Mouse (Mus musculus): Measurements from ENCODE around the gene 1110032A03Rik. TPM values are rescaled to one million over a fixed set of nuclear protein-coding genes. Genes with fewer than 3 reads are reported as not detected.

The 1110032A03Rik gene
- total and polyA plus RNA-seq, 3 experiments = 7.1 to 12.8 TPM; not detected in 1

DNA sequence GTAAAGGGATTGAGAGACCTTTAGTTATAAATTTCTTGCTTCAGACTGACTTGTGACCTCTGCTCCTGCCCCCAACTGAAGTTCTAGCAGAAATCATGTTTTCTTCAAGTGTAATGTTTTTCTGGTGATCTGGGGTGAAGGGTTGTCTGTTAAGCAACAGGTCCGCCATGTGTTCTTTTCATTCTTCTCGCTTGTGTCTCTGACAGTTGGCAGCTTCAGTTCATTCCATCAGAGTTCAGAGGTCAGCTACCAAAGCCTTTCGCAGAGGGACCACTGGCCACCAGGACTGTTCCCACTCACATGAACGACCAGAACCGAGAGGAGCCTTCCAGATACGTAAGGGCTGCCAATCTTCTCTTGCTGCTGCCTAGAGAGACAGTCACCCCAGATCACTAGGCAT is 33.2 kb upstream of the 1110032A03Rik start:
- H3K9me3 ChIP-seq (replicated peaks; ENCODE audit: insufficient read depth, low read length) = no peaks in the 10 kb centered on the region
- H3K79me2 ChIP-seq (ENCODE audit: control insufficient read depth, insufficient read depth, low read length, poor library complexity) = no peaks in the 10 kb centered on the region
- no peak overlapping the region for H3K4me3 ChIP-seq (ENCODE audit: control insufficient read depth in 1 of 2, insufficient read depth in 1 of 2, low read depth in 2 of 2, low read length in 2 of 2)
- H3K36me3 ChIP-seq (ENCODE audit: control insufficient read depth in 1 of 2, insufficient read depth in 2 of 2, low read length in 2 of 2) = peaks cover 0 to 23% of the 10 kb centered on the region in 2 experiments; a peak in 2 of 4 replicates
- H3K4me1 ChIP-seq (ENCODE audit: control insufficient read depth in 1 of 2, insufficient read depth in 2 of 2, low read length in 2 of 2) = peaks cover 2 to 20% of the 10 kb centered on the region in 2 experiments
- no peak overlapping the region for H3K9ac ChIP-seq (ENCODE audit: control insufficient read depth, low read depth, low read length, poor library complexity, severe bottlenecking)
- no peak for DNase-seq (ENCODE audit: low read depth, low spot score)
- H3K27me3 ChIP-seq (ENCODE audit: control insufficient read depth in 1 of 2, insufficient read depth in 2 of 2, low read length in 2 of 2) = no peaks in the 10 kb centered on the region
- TF ChIP-seq TCF12 (IDR thresholded peaks at IDR 0.05; ENCODE audit: low read depth, low read length) (no peak), CTCF (IDR thresholded peaks at IDR 0.05 in 2 of 3, conservative IDR thresholded peaks at IDR 0.05 in 1 of 3; ENCODE audit: control insufficient read depth in 1 of 3, insufficient read depth in 1 of 3, low read depth in 2 of 3, low read length in 3 of 3, poor library complexity in 1 of 3, severe bottlenecking in 1 of 3) (no peak), GABPA (IDR thresholded peaks at IDR 0.05; ENCODE audit: low read depth, low read length) (no peak), TBP (IDR thresholded peaks at IDR 0.05; ENCODE audit: low read depth, low read length) (no peak), MEF2A (IDR thresholded peaks at IDR 0.05; ENCODE audit: extremely low read depth, insufficient replicate concordance, low read depth, low read length, poor library complexity, severe bottlenecking) (no peak), ZMIZ1 (IDR thresholded peaks at IDR 0.05; ENCODE audit: low read depth, low read length) (no peak), ELF1 (IDR thresholded peaks at IDR 0.05; ENCODE audit: low read depth, low read length) (no peak), ZC3H11A (IDR thresholded peaks at IDR 0.05; ENCODE audit: low read depth, low read length) (no peak), EP300 (IDR thresholded peaks at IDR 0.05; ENCODE audit: low read depth in 1 of 2, low read length in 2 of 2) (no peak), RAD21 (IDR thresholded peaks at IDR 0.05; ENCODE audit: low read depth, low read length) (no peak), RCOR1 (IDR thresholded peaks at IDR 0.05; ENCODE audit: low read depth, low read length) (no peak), MYB (IDR thresholded peaks at IDR 0.05; ENCODE audit: low read depth, low read length) (no peak), HCFC1 (IDR thresholded peaks at IDR 0.05; ENCODE audit: low read depth, low read length) (no peak)
- no peak overlapping the region for H3K27ac ChIP-seq (ENCODE audit: control insufficient read depth, low read depth, low read length)

DNA sequence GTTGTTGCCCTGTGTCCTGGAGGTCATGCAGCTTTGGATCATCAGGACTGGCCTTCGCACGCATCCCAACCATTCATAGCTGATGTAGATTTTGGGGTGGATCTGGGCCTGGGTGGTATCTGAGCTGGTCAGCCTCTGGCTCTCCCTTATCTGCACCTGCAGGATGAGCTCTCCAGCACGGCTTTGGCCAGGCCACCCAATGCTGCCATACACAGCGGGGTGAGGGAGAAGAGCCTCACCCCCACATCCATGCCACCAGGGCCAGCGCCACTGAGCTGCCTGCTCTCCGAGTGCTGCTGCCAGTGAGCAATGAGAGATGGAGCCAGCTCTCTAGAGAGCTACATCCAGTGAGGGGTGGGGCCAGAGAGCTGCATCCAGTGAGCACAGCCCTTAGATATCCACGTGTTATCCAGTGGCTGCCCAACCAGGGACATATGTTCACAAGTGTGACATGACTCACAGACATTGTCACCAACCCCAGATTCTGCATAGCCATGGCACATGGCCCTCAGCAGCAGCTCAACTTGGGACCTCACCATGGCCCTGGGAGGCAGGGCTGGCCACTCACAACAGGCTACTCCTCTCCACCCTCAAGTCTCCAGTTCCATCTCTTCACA is 27.8 kb upstream of the 1110032A03Rik start:
- Histone ChIP-seq H3K9me3 (replicated peaks; ENCODE audit: insufficient read depth, low read length) (no peaks in the 10 kb centered on the region), H3K4me3 (ENCODE audit: control insufficient read depth in 1 of 2, insufficient read depth in 1 of 2, low read depth in 2 of 2, low read length in 2 of 2) (no peak overlapping the region), H3K36me3 (ENCODE audit: control insufficient read depth in 1 of 2, insufficient read depth in 2 of 2, low read length in 2 of 2) (peaks cover 0 to 6% of the 10 kb centered on the region in 2 experiments; a peak in 2 of 4 replicates), H3K4me1 (ENCODE audit: control insufficient read depth in 1 of 2, insufficient read depth in 2 of 2, low read length in 2 of 2) (no peaks in the 10 kb centered on the region), H3K27me3 (ENCODE audit: control insufficient read depth in 1 of 2, insufficient read depth in 2 of 2, low read length in 2 of 2) (no peaks in the 10 kb centered on the region), H3K79me2 (ENCODE audit: control insufficient read depth, insufficient read depth, low read length, poor library complexity) (no peaks in the 10 kb centered on the region), H3K9ac (ENCODE audit: control insufficient read depth, low read depth, low read length, poor library complexity, severe bottlenecking) (no peak overlapping the region), H3K27ac (ENCODE audit: control insufficient read depth, low read depth, low read length) (no peak overlapping the region)
- TF ChIP-seq MXI1 (IDR thresholded peaks at IDR 0.05; ENCODE audit: low read depth, low read length) (no peak), ZKSCAN1 (IDR thresholded peaks at IDR 0.05; ENCODE audit: low read depth, low read length) (no peak), NRF1 (IDR thresholded peaks at IDR 0.05; ENCODE audit: insufficient read depth, low read depth, low read length, poor library complexity, severe bottlenecking) (no peak), SMC3 (IDR thresholded peaks at IDR 0.05; ENCODE audit: low read depth, low read length) (no peak), JUND (IDR thresholded peaks at IDR 0.05; ENCODE audit: low read depth, low read length) (no peak), TCF12 (IDR thresholded peaks at IDR 0.05; ENCODE audit: low read depth, low read length) (no peak), MYB (IDR thresholded peaks at IDR 0.05; ENCODE audit: low read depth, low read length) (no peak), BHLHE40 (IDR thresholded peaks at IDR 0.05; ENCODE audit: borderline replicate concordance, low read depth, low read length) (no peak), RCOR1 (IDR thresholded peaks at IDR 0.05; ENCODE audit: low read depth, low read length) (no peak), ETS1 (IDR thresholded peaks at IDR 0.05; ENCODE audit: low read depth, low read length) (no peak), ELF1 (IDR thresholded peaks at IDR 0.05; ENCODE audit: low read depth, low read length) (no peak), E2F4 (IDR thresholded peaks at IDR 0.05; ENCODE audit: borderline replicate concordance, low read depth, low read length) (no peak), SIN3A (IDR thresholded peaks at IDR 0.05; ENCODE audit: low read length) (no peak), MYC (IDR thresholded peaks at IDR 0.05; ENCODE audit: low read depth, low read length) (no peak), MAX (IDR thresholded peaks at IDR 0.05; ENCODE audit: low read length) (no peak)
- DNase-seq (ENCODE audit: low read depth, low spot score) = no peak
